Mouse (Mus musculus) c-Kit-positive CD71-negative TER-119-negative erythroid progenitor cells, embryonic 14.5 days (primary cell): ENCODE data around the gene Gm16253.
"Not testable (repeated sequence)": the region's sequence is repeated elsewhere in the genome, so short reads cannot be mapped to it uniquely, and the experiment has no call there.

Source experiments
- DNase-seq: peaks from one replicate; pipeline ENCODE4 v3.0.0-alpha.2; 2013; ENCODE audit warnings: low read depth

Gm16253 gene

GRCm38 (mm10) chr3:96598156-96599068 lies 21.6 kb downstream of the Gm16253 start:
- no peak for DNase-seq

- no peak for DNase-seq
Measured at GRCm38 (mm10) chr3:96599069-96599393, 22.2 kb downstream of the Gm16253 start.

GRCm38 (mm10) chr3:96599411-96599810 lies 22.6 kb downstream of the Gm16253 start:
- DNase-seq, result no peak

GRCm38 (mm10) chr3:96600639-96601250 lies 24.0 kb downstream of the Gm16253 start, which contains the start of gene Lix1l:
Gene Lix1l, plus strand, starts transcription at chr3:96601149.
- DNase-seq, result peak; percentile 86

- no peak for DNase-seq
Measured at GRCm38 (mm10) chr3:96601251-96601787, 24.5 kb downstream of the Gm16253 start.

GRCm38 (mm10) chr3:96601941-96602703 lies 25.3 kb downstream of the Gm16253 start:
- DNase-seq, result no peak

- DNase-seq, result no peak
Measured at GRCm38 (mm10) chr3:96602704-96603084, 25.9 kb downstream of the Gm16253 start.

- no peak for DNase-seq
Measured at GRCm38 (mm10) chr3:96603311-96603710, 26.5 kb downstream of the Gm16253 start.

- not testable (repeated sequence) for DNase-seq
Measured at GRCm38 (mm10) chr3:96606007-96606406, 29.2 kb downstream of the Gm16253 start.

- no peak for DNase-seq
Measured at GRCm38 (mm10) chr3:96606618-96607017, 29.8 kb downstream of the Gm16253 start.

GRCm38 (mm10) chr3:96617941-96618340 lies 41.2 kb downstream of the Gm16253 start:
- no peak for DNase-seq

- DNase-seq, result no peak
Measured at GRCm38 (mm10) chr3:96623201-96623600, 46.4 kb downstream of the Gm16253 start.

GRCm38 (mm10) chr3:96629729-96630600 lies 53.2 kb downstream of the Gm16253 start, which contains the start of gene Rbm8a:
Gene Rbm8a, plus strand, starts transcription at chr3:96629933.
- peak; percentile 98 for DNase-seq
